Comparison of ENCODE assay signal across 13 mouse cellular contexts in the genomic region with DNA sequence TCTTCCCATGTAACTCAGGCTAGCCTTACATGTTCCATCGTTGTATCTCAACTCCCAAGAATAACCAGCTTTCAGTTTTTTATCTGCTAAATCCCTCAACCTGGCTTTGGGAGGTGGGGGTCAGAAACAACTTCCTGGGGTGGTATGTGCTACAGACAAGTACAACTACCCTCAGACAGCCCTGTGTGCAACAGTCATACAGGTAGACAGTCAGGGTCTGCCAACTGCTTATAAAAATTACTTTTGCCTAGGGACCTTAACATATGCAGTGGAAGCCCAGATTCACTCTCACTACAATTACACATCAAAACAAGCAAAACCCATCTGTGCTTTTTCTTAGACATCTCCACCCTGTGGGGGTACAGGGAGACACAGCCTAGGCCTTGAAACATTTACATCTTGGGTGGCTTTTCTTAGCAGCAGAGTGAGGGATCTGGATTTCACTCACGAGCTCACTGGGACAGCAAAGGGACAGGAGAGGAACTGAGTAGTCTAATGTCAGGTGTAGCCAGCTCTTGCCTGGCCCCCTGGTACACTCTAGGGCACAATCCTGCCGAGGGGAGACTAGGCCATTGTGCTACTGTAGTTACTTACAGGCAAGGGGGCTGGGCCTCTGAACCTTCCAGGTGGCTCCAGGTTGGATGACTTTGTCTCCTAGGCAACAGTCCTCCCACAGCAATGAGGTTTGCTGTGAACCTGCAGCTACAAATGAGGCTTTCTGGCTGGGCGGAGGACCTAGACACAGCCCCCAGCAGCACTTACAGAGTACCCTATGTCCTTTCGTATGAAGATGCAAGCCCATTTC. TPM values are rescaled to one million over a fixed set of nuclear protein-coding genes. Genes with fewer than 3 reads are reported as not detected.
DNase-seq lines count a peak whose midpoint lies in the region; ATAC-seq lines count a peak whose summit lies in the region.
"Had no signal": no experiment of that assay in that cellular context is flagged by ENCODE, and none has a peak within 500 bp of the region (broad histone marks: within the 10 kb centered on the region; RNA-seq: fewer than 3 reads in every experiment).

No protein-coding gene starts in this region.

- intact Hi-C loops in left cerebral cortex, postnatal 25 days (cut with DNase I), result loop anchor here (10.0 kb wide), 1 partner anchor 119 kb away; no protein-coding TSS in a partner anchor

- H3K27ac ChIP-seq in embryonic facial prominence, embryonic 14.5 days (replicated peaks; ENCODE audit: low read depth, low read length), result no peak overlapping the region
- H3K27ac ChIP-seq: kidney, postnatal 0 days had no signal

- no peaks in the 10 kb centered on the region for H3K36me3 ChIP-seq in embryonic facial prominence, embryonic 14.5 days (ENCODE audit: control insufficient read depth, insufficient read depth, low read length)

- H3K27me3 ChIP-seq in embryonic facial prominence, embryonic 14.5 days (replicated peaks; ENCODE audit: control insufficient read depth, insufficient read depth, low read length), result no peaks in the 10 kb centered on the region

- DNase-seq in layer of hippocampus, adult 9-11 months, result peak; percentile 28
- DNase-seq in layer of hippocampus, postnatal 36 days, result no peak
- DNase-seq in brain, adult 2 months (ENCODE audit: low read depth, low spot score), result peak; percentile 72
- DNase-seq in embryonic facial prominence, embryonic 14.5 days (ENCODE audit: low spot score), result no peak
- peak; percentile 42 to 69 for DNase-seq in left cerebral cortex, postnatal 25 days (ENCODE audit: low spot score in 2 of 2)
- no peak for DNase-seq in adrenal gland, adult 18-20 months (ENCODE audit: low spot score in 2 of 2)
- no peak for DNase-seq in cerebellum, adult 11 months
- DNase-seq: heart, postnatal 4 days had no signal

- no peak overlapping the region for H3K9ac ChIP-seq in embryonic facial prominence, embryonic 14.5 days (ENCODE audit: low read depth, low read length)

- H3K4me2 ChIP-seq in embryonic facial prominence, embryonic 14.5 days (ENCODE audit: low read depth, low read length), result no peak overlapping the region

- peak; percentile 82; the same call in 1 of the 2 replicates for ATAC-seq in embryonic facial prominence, embryonic 14.5 days (ENCODE audit: low read depth)

- H3K9me3 ChIP-seq in embryonic facial prominence, embryonic 14.5 days (ENCODE audit: control insufficient read depth, low read length), result peaks cover 10% of the 10 kb centered on the region

- WGBS in embryonic facial prominence, embryonic 14.5 days, result 67% methylated on average over 5 of the region's 5 CpGs

- H3K4me1 ChIP-seq in embryonic facial prominence, embryonic 14.5 days (ENCODE audit: control insufficient read depth, insufficient read depth, low read length), result peaks cover 4% of the 10 kb centered on the region; the same call in 1 of the 2 replicates

- no peak overlapping the region for H3K4me3 ChIP-seq in embryonic facial prominence, embryonic 14.5 days (ENCODE audit: low read depth, low read length)

RNA-seq across cellular contexts. Expression of a gene that starts 13.1 kb away (rescaled TPM):
- not detected for total RNA-seq in layer of hippocampus, postnatal 36 days (2021)
- polyA plus RNA-seq in embryonic facial prominence, embryonic 14.5 days (2014; fragmentation: Nextera tagmentation; extraction: Ambion mirVana), result not detected in 2 replicates
- total RNA-seq in left cerebral cortex, postnatal 25 days (2021), result not detected
- total RNA-seq in adrenal gland, adult 18-20 months (2021), result not detected
- total RNA-seq: common myeloid progenitor, adult 5-6 weeks; heart, adult 18-20 months; heart, postnatal 4 days; liver, adult 2 months had no signal
- polyA plus RNA-seq: kidney, postnatal 0 days; liver, adult 2 months; urinary bladder, adult 2 months had no signal

RNA-seq across cellular contexts. Expression of a gene that starts 34.9 kb away (rescaled TPM):
- total RNA-seq in layer of hippocampus, postnatal 36 days (2021), result 10 to 100 TPM; 59.0 to 60.4 TPM
- 170 and 175 TPM in 2 replicates for polyA plus RNA-seq in embryonic facial prominence, embryonic 14.5 days (2014; fragmentation: Nextera tagmentation; extraction: Ambion mirVana)
- 10 to 100 TPM; 54.3 to 74.0 TPM for total RNA-seq in left cerebral cortex, postnatal 25 days (2021)
- 100 to 1,000 TPM; 152 to 176 TPM for total RNA-seq in adrenal gland, adult 18-20 months (2021)

Comparison
In these comparisons a context has a peak if more than half of its experiments do, and no peak if none do; other contexts are left out.
1. DNase-seq: peak in layer of hippocampus, adult 9-11 months (single experiment), brain, adult 2 months (single experiment) and left cerebral cortex, postnatal 25 days (2 of 2); none in layer of hippocampus, postnatal 36 days (0 of 2), embryonic facial prominence, embryonic 14.5 days (single experiment), adrenal gland, adult 18-20 months (0 of 2) and cerebellum, adult 11 months (single experiment).